Mouse (Mus musculus) urinary bladder, postnatal 10 days (tissue): ENCODE measurements around the gene Chchd5.

Experiments used
- DNase-seq: peaks from one replicate; pipeline ENCODE4 v3.0.0; 2022; ENCODE audit warnings: low spot score

Chchd5 gene

DNA sequence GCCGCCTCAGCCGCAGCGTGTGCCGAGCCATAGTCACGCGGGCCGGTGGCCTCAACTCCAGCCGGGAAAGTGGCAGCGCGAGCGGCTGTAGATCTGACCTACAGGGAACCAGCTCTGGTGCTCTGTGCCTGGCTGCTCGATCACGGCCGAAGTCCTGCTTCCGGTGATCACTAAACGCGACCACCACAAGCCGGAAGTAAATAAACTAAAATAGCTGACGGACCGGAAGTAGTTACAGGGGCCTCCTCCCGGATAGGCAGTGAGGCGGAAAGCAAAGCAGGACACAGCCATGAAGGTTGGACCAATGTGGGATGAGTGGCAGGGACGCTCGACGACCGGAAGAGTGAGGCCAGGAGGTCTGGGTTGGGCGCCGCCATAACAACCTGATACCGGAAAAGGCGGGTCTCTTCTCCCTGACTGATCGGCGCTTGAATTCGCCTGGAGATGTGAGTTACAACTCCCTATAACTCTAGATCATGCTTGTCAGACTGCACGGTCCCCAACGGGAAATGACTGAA lies at the start of gene Chchd5:
Gene Chchd5, plus strand, starts transcription at position 289 of the 518 bp plus-strand sequence.
- peak; percentile 61 for DNase-seq

DNA sequence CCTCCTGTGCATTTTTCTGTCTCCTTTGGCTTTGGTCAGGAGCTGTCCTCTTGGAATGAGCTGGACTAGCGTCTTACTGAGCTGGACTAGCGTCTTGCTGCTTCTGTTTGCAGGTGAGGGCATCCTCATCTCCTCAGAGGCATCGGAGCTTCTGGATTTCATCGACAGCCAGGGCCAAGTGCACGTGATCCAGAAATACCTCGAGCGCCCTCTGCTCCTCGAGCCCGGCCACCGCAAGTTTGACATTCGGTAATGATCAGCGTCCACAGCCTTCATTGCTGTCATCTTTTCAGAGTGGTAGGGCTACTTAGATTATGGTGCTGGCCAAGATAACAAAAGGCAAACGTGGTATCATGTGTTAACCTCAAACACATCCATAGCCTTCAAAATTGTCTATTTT lies 48.4 kb upstream of the Chchd5 start:
- no peak for DNase-seq

DNA sequence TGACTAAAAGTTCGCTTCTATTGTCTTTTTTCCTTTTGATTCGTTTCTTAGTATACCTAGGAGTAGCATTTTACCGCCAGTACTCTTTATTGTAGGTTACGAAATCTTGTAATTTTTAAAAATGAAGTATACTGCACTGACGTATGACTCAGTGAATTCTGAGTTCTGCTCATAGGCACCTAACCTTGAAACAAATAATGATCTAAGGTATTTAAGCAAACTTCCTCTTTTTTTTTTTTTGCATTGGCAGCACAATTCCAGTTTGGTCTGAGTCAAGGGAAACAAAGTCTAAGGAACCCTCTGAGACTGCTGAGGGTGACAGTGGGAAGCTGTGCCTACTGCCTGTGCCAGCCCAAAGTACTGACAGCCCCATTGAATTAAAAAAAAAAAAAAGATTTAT lies 46.0 kb upstream of the Chchd5 start:
- DNase-seq, result no peak

DNA sequence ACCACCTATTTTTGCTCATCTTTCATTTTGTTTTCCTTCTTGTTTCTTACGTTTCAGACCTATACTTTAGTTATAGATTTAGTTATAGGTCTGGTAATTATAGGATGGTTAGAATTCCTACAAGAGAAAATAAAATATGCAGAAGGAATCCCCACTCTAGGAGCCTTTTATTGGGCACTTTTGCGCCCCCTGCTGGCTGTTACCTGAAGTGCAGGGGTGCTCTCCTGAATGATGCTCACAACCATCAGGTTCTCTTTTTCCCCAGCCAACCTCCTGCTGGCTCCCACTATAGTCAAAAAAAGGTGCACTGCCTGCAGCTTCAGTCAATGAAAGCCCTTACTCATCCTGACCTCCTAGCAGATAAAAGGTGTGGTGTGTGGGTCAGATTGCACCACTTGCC lies 44.5 kb upstream of the Chchd5 start:
- DNase-seq, result no peak

- no peak for DNase-seq
Observed at GRCm38 (mm10) chr2:129087520-129087919, 42.0 kb upstream of the Chchd5 start.

DNA sequence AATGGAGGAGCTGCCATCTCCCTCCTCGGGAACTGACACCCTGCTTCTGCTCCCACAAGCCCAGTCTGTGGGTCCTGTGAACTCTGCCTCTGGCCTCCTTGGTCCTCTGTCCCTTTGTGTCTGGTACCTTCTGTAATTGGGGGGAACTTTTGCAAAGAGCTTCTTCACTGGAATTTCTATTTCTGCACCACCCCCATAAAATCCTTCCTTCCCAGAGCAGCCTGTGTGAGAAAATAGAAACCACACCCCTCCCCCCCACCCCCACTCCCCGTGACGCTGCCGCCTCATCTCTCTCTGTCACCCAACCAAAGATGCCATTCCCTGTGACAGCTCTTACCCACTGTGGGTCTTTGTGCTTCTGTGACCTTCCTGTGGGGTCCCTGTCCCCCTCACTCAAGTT lies 39.1 kb upstream of the Chchd5 start:
- DNase-seq, result no peak

GRCm38 (mm10) chr2:129092810-129093209 lies 36.7 kb upstream of the Chchd5 start:
- no peak for DNase-seq

DNA sequence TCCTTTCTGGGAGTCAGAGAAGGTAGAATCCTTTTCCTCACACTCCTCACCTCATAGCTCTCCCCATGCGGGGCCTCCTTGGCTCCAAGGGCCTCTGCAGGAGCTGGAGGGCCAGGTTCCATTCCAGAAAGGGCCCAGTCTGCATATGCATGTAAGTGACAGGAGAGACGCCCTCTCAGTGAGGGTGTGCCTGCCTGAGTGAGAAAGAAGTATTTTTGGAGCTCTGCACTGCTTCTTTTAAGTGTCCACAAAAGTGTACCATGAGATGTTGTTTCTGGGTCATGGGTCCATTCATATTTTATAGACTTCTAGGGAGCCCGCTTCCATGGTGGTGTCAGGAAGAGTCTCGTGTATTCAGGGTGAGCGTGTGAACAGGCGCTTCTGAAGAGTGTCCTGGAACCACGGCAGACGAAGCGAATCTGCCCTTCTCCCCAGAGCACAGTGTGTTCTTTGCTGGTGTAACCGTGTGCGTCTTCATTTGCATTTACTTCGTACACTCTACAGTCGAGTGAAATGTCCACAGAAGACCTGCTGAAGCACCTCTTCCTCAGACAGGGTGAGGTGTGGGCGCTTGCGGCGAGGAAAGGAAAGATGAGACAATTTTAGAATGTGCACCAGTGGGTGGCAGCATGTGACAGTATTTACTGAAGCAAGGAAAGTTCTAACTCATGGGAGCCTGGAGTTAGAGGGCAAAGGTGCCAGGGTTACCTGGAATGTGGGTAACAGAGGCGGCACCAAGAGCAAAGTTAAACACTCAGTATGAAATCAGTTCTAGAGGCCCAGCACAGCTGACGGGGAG lies 35.4 kb upstream of the Chchd5 start:
- no peak for DNase-seq

- peak; percentile 71 for DNase-seq
Observed at GRCm38 (mm10) chr2:129100784-129101310, 28.7 kb upstream of the Chchd5 start, which contains the start of gene Polr1b. TSS of gene Polr1b (plus strand) at chr2:129100995.

GRCm38 (mm10) chr2:129112924-129113323 lies 16.6 kb upstream of the Chchd5 start:
- DNase-seq, result no peak

- no peak for DNase-seq
Observed at GRCm38 (mm10) chr2:129115706-129116367, 13.7 kb upstream of the Chchd5 start.

- DNase-seq, result no peak
Observed at GRCm38 (mm10) chr2:129116368-129116739, 13.1 kb upstream of the Chchd5 start.

DNA sequence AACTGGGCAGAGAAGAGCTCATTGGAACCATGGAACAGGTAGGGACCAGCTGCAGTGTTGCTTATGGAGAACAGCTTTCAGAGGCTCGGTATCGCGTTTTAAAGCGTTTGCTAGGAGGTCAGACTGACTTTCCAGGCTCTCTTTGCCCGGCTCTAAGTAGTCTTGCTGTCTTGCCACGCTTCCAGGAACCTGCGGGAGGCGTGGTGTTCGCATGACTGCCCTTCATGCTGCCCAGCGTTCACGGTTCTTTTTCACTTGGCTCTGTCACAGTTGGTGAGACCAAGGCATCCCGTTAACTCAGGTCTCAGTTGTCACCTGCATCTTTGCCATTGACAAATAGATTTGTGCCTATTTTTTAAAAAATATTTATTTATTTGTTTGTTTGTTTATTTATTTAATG lies 11.4 kb upstream of the Chchd5 start:
- DNase-seq, result no peak

DNA sequence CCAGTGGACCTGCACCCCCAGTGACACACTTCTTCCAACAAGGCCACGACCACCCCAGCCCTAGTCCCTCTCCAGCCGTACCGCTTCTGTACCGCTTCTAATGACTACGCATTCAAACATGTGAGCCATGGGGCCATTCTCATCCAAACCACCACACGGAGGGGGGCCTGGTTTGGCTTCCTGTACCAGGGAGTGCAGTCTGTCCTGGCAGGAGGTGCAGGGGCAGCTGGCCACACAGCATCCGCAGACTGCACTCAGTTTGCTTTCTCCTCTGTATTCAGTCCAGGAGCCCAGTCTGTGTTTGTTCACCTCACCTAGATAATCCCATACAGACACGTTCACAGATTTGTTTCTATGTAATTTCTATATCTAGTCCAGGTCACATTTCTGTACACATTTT lies 7.5 kb upstream of the Chchd5 start:
- DNase-seq, result no peak

- no peak for DNase-seq
Observed at GRCm38 (mm10) chr2:129129987-129130545, 566 bp downstream of the Chchd5 start.

GRCm38 (mm10) chr2:129130776-129131175 lies 1.3 kb downstream of the Chchd5 start:
- DNase-seq, result no peak

GRCm38 (mm10) chr2:129132231-129132630 lies 2.7 kb downstream of the Chchd5 start:
- DNase-seq, result no peak

GRCm38 (mm10) chr2:129133006-129133805 lies 3.7 kb downstream of the Chchd5 start:
- no peak for DNase-seq

- no peak for DNase-seq
Observed at GRCm38 (mm10) chr2:129139906-129140305, 10.4 kb downstream of the Chchd5 start.

- no peak for DNase-seq
Observed at GRCm38 (mm10) chr2:129148836-129149235, 19.3 kb downstream of the Chchd5 start.

DNA sequence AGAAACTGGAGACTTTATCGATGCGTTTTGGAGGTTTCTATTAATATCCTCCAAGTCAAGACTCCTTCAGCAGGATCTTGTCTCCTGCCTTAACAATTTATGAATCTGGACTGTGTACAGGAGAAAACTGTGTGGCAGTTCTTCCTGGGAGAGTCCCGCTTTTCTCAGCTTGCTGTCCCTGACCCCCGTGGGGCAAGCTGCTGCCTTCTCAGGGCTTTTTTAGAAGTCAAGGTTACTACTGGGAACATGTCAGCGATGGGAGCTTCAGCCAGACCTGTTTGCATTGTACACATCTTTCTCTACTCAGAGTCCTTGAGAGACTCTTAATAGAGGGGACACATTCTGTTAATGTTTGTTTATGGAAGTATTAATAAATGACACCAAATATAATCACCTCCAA lies 20.9 kb downstream of the Chchd5 start:
- no peak for DNase-seq

DNA sequence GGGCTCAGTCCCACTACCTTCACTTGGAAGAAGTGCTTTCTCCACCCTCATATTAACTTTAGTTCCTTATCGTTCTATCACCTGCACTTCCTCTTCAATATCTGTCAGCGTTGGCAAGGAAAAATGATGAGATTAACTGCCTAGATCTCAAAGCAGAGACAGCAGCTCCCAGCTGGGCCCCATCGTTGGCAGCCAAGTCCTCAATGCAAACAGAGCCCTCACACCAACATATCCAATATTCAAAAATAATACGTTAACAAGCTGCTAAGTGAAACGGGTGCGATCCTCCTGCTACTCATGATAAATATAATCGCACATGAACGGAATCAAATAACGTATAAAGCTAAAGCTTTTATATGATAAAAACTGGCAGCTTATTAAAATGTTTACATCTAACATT lies 21.6 kb downstream of the Chchd5 start:
- no peak for DNase-seq
